Mouse (Mus musculus): Measurements from ENCODE around the gene Gsx2.

GRCm38 (mm10) chr5:75121646-75122045, 46.2 kb downstream of the Gsx2 start:
- TF ChIP-seq CTCF (conservative IDR thresholded peaks at IDR 0.05; ENCODE audit: low read length) (no peak), NANOG (IDR thresholded peaks at IDR 0.05; ENCODE audit: borderline replicate concordance, low read length) (no peak), POU5F1 (IDR thresholded peaks at IDR 0.05; ENCODE audit: borderline replicate concordance, low read length) (no peak)

Measured in E14TG2a.4 (cell line).